Mouse (Mus musculus): Measurements from ENCODE around the gene Foxf2. TPM values are rescaled to one million over a fixed set of nuclear protein-coding genes. Genes with fewer than 3 reads are reported as not detected.

Foxf2 gene
- polyA plus RNA-seq, 1 experiment from 2014 or later: 5.3 TPM

GRCm38 (mm10) chr13:31618919-31619655 is 6.5 kb upstream of the Foxf2 start:
- peaks cover 87% of the 10 kb centered on the region for H3K27me3 ChIP-seq (replicated peaks)
- H3K27ac ChIP-seq: no peak overlapping the region
- H3K4me3 ChIP-seq: no peak overlapping the region
- no peak overlapping the region for H3K9ac ChIP-seq
- no peak overlapping the region for H3K4me2 ChIP-seq
- 4% methylated on average over 18 of the region's 18 CpGs for WGBS
- H3K9me3 ChIP-seq: no peaks in the 10 kb centered on the region
- H3K4me1 ChIP-seq: peaks cover 11% of the 10 kb centered on the region; the same call in 1 of the 2 replicates
- no peaks in the 10 kb centered on the region for H3K36me3 ChIP-seq (replicated peaks)
- no peak; the same call in 1 of the 2 replicates for ATAC-seq (replicated peaks)

- peaks cover 12% of the 10 kb centered on the region for H3K4me1 ChIP-seq
- 0 out of 2 replicates have a peak, but pooled peaks have one; percentile 21 for ATAC-seq (replicated peaks)
- no peaks in the 10 kb centered on the region for H3K9me3 ChIP-seq
- no peak overlapping the region for H3K27ac ChIP-seq
- no peak overlapping the region for H3K9ac ChIP-seq
- no peak overlapping the region for H3K4me3 ChIP-seq
- H3K36me3 ChIP-seq (replicated peaks): no peaks in the 10 kb centered on the region
- 1% methylated on average over 33 of the region's 33 CpGs for WGBS
- H3K4me2 ChIP-seq: no peak overlapping the region
- H3K27me3 ChIP-seq (replicated peaks): peaks cover 87% of the 10 kb centered on the region
These were observed 5.7 kb upstream of the Foxf2 start for GRCm38 (mm10) chr13:31619826-31620498.

- Histone ChIP-seq H3K9me3 (no peaks in the 10 kb centered on the region), H3K4me3 (no peak overlapping the region), H3K4me1 (peaks cover 14% of the 10 kb centered on the region), H3K4me2 (no peak overlapping the region), H3K9ac (no peak overlapping the region), H3K27ac (no peak overlapping the region), H3K36me3 (replicated peaks) (no peaks in the 10 kb centered on the region), H3K27me3 (replicated peaks) (peaks cover 90% of the 10 kb centered on the region)
- no peak for ATAC-seq (replicated peaks)
- WGBS: under 1% methylated on average over 10 of the region's 10 CpGs
These were observed 5.1 kb upstream of the Foxf2 start for GRCm38 (mm10) chr13:31620499-31620847.

GRCm38 (mm10) chr13:31620937-31621336 is 4.7 kb upstream of the Foxf2 start:
- Histone ChIP-seq H3K27me3 (replicated peaks) (peaks cover 94% of the 10 kb centered on the region), H3K9me3 (no peaks in the 10 kb centered on the region), H3K9ac (no peak overlapping the region), H3K27ac (no peak overlapping the region), H3K4me2 (no peak overlapping the region), H3K4me3 (no peak overlapping the region), H3K36me3 (replicated peaks) (no peaks in the 10 kb centered on the region), H3K4me1 (peaks cover 18% of the 10 kb centered on the region)
- no peak for ATAC-seq (replicated peaks)
- WGBS: 5% methylated on average over 4 of the region's 4 CpGs

DNA sequence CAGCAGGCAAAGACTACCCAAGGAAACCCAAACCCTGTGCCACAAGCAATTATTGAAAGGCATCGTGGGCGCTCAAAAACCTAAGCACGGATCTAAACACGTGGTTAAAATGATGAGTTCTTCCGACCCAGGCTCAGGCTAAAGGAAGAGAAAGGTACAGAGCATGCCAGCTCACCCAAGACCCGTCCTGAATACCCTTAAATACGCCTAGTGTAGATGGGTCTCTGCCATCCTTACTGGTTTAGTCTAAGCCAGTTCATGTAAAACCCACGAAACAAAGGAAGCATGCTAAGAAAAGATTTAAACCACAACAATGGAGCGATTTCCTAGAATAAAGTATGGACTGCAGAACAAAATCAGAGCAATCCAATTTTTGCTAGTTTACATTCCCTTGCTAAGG is 3.9 kb upstream of the Foxf2 start:
- no peak overlapping the region for H3K4me2 ChIP-seq
- peaks cover 96% of the 10 kb centered on the region for H3K27me3 ChIP-seq (replicated peaks)
- WGBS: 7% methylated on average over 9 of the region's 9 CpGs
- ATAC-seq (replicated peaks): no peak
- H3K27ac ChIP-seq: no peak overlapping the region
- H3K4me1 ChIP-seq: peaks cover 26% of the 10 kb centered on the region
- no peak overlapping the region for H3K4me3 ChIP-seq
- no peaks in the 10 kb centered on the region for H3K36me3 ChIP-seq (replicated peaks)
- H3K9ac ChIP-seq: no peak overlapping the region
- H3K9me3 ChIP-seq: no peaks in the 10 kb centered on the region

DNA sequence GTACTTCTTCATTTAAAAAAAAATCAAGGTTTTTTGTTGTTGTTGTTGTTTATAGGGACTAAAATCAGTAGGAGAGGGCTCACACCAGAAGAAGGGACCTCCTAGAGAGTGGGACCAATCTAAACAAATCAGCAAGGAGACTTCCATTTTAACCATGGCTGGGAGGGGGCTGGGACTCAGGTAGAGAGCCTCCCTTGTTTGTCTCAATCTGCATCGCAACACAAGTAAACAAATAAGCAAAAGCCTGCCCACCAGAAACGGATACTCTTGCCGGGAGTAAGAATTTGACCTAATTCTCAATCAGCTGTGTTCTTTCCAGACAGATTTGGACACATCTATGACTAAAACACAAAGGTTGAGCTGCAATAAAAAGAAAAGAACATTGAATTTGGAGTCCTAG is 3.2 kb upstream of the Foxf2 start:
- WGBS: 7% methylated on average over 3 of the region's 3 CpGs
- H3K9ac ChIP-seq: no peak overlapping the region
- H3K27ac ChIP-seq: no peak overlapping the region
- H3K9me3 ChIP-seq: no peaks in the 10 kb centered on the region
- peaks cover 96% of the 10 kb centered on the region for H3K27me3 ChIP-seq (replicated peaks)
- peaks cover 30% of the 10 kb centered on the region for H3K4me1 ChIP-seq
- no peak overlapping the region for H3K4me3 ChIP-seq
- H3K4me2 ChIP-seq: no peak overlapping the region
- no peaks in the 10 kb centered on the region for H3K36me3 ChIP-seq (replicated peaks)
- ATAC-seq (replicated peaks): no peak

- no peak for ATAC-seq (replicated peaks)
- Histone ChIP-seq H3K4me1 (peaks cover 25% of the 10 kb centered on the region), H3K36me3 (replicated peaks) (no peaks in the 10 kb centered on the region), H3K9me3 (no peaks in the 10 kb centered on the region), H3K27me3 (replicated peaks) (peaks cover 96% of the 10 kb centered on the region), H3K4me3 (no peak overlapping the region), H3K4me2 (no peak overlapping the region), H3K27ac (no peak overlapping the region), H3K9ac (no peak overlapping the region)
- 6% methylated on average over 6 of the region's 6 CpGs for WGBS
These were observed 2.3 kb upstream of the Foxf2 start for GRCm38 (mm10) chr13:31623291-31623690.

- 1% methylated on average over 20 of the region's 20 CpGs for WGBS
- 0 out of 2 replicates have a peak overlapping the region, but pooled peaks have one; percentile 4 for H3K4me3 ChIP-seq
These were observed 1.4 kb upstream of the Foxf2 start for GRCm38 (mm10) chr13:31623906-31624860.

DNA sequence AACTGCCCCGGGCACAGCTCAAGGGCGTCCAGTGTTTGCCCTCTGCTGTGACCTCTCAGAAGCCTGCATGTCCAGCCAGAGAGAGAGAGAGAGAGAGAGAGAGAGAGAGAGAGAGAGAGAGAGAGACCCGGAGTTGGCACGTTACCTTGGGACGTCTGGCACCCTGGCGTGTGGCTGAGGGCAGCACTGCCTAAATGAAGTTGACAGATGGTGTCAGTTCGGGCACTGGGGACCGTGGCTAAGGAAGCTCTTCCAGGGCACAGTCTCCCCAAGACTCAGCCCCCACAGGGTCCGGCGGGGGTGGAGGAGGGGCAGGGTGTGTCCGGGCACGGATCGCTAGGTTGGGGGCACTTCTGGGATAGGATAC is 667 bp upstream of the Foxf2 start:
- Histone ChIP-seq H3K36me3 (replicated peaks) (no peaks in the 10 kb centered on the region), H3K27ac (0 out of 2 replicates have a peak overlapping the region, but pooled peaks have one; percentile 7), H3K4me3 (peak overlapping the region; percentile 39), H3K9ac (no peak overlapping the region), H3K4me1 (peaks cover 34% of the 10 kb centered on the region), H3K4me2 (peak overlapping the region; percentile 85), H3K9me3 (no peaks in the 10 kb centered on the region), H3K27me3 (replicated peaks) (peaks cover 96% of the 10 kb centered on the region)
- WGBS: under 1% methylated on average over 13 of the region's 13 CpGs
- ATAC-seq (replicated peaks): 0 out of 2 replicates have a peak, but pooled peaks have one; percentile 3

More at GRCm38 (mm10) chr13:31623906-31624860, 1.4 kb upstream of the Foxf2 start:
- peaks cover 27% of the 10 kb centered on the region for H3K4me1 ChIP-seq
- no peaks in the 10 kb centered on the region for H3K36me3 ChIP-seq (replicated peaks)
- peaks cover 96% of the 10 kb centered on the region for H3K27me3 ChIP-seq (replicated peaks)
- H3K4me2 ChIP-seq: peak overlapping the region; percentile 85
- no peak overlapping the region for H3K27ac ChIP-seq
- H3K9ac ChIP-seq: no peak overlapping the region
- ATAC-seq (replicated peaks): no peak
- no peaks in the 10 kb centered on the region for H3K9me3 ChIP-seq

DNA sequence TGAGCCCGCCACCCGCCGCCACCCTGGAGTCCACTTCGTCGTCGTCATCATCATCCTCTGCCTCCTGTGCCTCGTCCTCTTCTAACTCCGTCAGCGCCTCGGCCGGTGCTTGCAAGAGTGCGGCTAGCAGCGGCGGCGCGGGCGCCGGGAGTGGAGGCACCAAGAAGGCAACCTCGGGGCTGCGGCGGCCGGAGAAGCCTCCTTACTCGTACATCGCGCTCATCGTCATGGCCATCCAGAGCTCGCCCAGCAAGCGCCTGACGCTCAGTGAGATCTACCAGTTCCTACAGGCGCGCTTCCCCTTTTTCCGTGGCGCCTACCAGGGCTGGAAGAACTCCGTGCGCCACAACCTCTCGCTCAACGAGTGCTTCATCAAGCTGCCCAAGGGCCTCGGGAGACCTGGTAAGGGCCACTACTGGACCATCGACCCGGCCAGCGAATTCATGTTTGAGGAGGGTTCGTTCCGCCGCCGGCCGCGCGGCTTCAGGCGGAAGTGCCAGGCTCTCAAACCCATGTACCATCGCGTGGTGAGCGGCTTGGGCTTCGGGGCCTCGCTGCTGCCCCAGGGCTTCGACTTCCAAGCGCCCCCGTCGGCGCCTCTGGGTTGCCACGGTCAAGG is 676 bp downstream of the Foxf2 start:
- under 1% methylated on average over 60 of the region's 60 CpGs for WGBS
- H3K9me3 ChIP-seq: no peaks in the 10 kb centered on the region
- peak overlapping the region; percentile 39 for H3K4me3 ChIP-seq
- peaks cover 34% of the 10 kb centered on the region for H3K4me1 ChIP-seq
- H3K27me3 ChIP-seq (replicated peaks): peaks cover 94% of the 10 kb centered on the region
- peak overlapping the region; percentile 85 for H3K4me2 ChIP-seq
- ATAC-seq (replicated peaks): peak; percentile 35
- H3K36me3 ChIP-seq (replicated peaks): no peaks in the 10 kb centered on the region
- 0 out of 2 replicates have a peak overlapping the region, but pooled peaks have one; percentile 45 for H3K27ac ChIP-seq
- H3K9ac ChIP-seq: peak overlapping the region; percentile 31

DNA sequence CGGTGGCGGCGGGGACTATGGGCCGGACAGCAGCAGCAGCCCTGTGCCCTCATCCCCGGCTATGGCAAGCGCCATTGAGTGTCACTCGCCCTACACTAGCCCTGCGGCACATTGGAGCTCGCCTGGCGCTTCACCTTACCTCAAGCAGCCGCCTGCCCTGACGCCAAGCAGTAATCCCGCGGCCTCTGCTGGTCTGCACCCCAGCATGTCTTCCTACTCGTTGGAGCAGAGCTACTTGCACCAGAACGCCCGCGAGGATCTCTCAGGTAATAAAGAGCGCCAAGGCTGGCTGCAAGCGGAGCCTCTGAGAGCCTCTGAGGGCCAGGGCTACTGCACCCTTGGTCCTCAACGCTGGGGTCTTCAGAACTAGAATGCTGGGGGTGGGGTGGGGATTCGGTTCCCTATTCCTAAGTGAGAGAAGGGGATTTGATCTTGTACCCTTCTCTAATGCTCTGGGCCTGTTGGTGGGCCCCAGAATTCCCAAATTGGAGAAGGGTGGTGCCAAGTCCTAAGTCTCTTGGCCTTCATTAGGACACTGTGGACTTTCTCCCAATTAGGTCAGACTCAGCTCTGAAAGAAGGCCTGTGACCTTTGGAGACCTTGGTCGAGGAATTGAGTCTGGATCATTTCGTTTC is 1.5 kb downstream of the Foxf2 start:
- peak overlapping the region; percentile 39 for H3K4me3 ChIP-seq
- H3K9me3 ChIP-seq: no peaks in the 10 kb centered on the region
- WGBS: 2% methylated on average over 24 of the region's 24 CpGs
- no peak overlapping the region for H3K27ac ChIP-seq
- no peaks in the 10 kb centered on the region for H3K36me3 ChIP-seq (replicated peaks)
- H3K4me1 ChIP-seq: peaks cover 34% of the 10 kb centered on the region
- peaks cover 94% of the 10 kb centered on the region for H3K27me3 ChIP-seq (replicated peaks)
- no peak for ATAC-seq (replicated peaks)
- H3K4me2 ChIP-seq: peak overlapping the region; percentile 85
- peak overlapping the region; percentile 10; the same call in 1 of the 2 replicates for H3K9ac ChIP-seq

Data from midbrain, embryonic 15.5 days (tissue).